Mouse (Mus musculus) liver, embryonic 11.5 days (tissue): ENCODE results near the gene Rsrc2. TPM values are rescaled to one million over a fixed set of nuclear protein-coding genes. Genes with fewer than 3 reads are reported as not detected.

Source experiments
- ATAC-seq: fragments of 200-750 bp; cut with Nextera tagmentation; replicated peaks from 2 replicates; pipeline ENCODE4 v1.8.0; 2017; ENCODE audit warnings: moderate number of reproducible peaks, mild to moderate bottlenecking, moderate TSS enrichment, moderate library complexity; ENCODE audit not compliant: low FRiP score
- DNase-seq: peaks from one replicate; pipeline ENCODE4 v3.0.0-alpha.2; 2017; ENCODE audit warnings: low spot score
- H3K27ac ChIP-seq: fragments of 300-500 bp; sonication (generic); 2 replicates; pipeline ENCODE4 v1.5.1; 2014; ENCODE audit warnings: mild to moderate bottlenecking, low read depth, low read length, control low read depth
- H3K27me3 ChIP-seq: fragments of 300-500 bp; sonication (generic); replicated peaks from 2 replicates; pipeline ENCODE4 v1.6.1; 2014; ENCODE audit warnings: low read length, mixed read lengths; ENCODE audit not compliant: control insufficient read depth, insufficient read depth
- H3K36me3 ChIP-seq: fragments of 300-500 bp; sonication (generic); 2 replicates; pipeline ENCODE4 v1.6.1; 2014; ENCODE audit warnings: mild to moderate bottlenecking, low read length, moderate library complexity, mixed read lengths; ENCODE audit not compliant: control insufficient read depth, insufficient read depth
- H3K4me1 ChIP-seq: fragments of 300-500 bp; sonication (generic); replicated peaks from 2 replicates; pipeline ENCODE4 v1.6.1; 2014; ENCODE audit warnings: low read length, mixed read lengths; ENCODE audit not compliant: control insufficient read depth, insufficient read depth
- H3K4me2 ChIP-seq: fragments of 300-500 bp; sonication (generic); 2 replicates; pipeline ENCODE4 v1.6.1; 2014; ENCODE audit warnings: mild to moderate bottlenecking, control low read depth, moderate library complexity
- H3K4me3 ChIP-seq: fragments of 300-500 bp; sonication (generic); 2 replicates; pipeline ENCODE4 v1.5.1; 2014; ENCODE audit warnings: low read depth, low read length, control low read depth
- H3K9ac ChIP-seq: fragments of 300-500 bp; sonication (generic); 2 replicates; pipeline ENCODE4 v1.6.1; 2014; ENCODE audit warnings: low read depth, low read length, control low read depth
- H3K9me3 ChIP-seq: fragments of 300-500 bp; sonication (generic); 2 replicates; pipeline ENCODE4 v1.6.1; 2016; ENCODE audit warnings: low read length, inconsistent platforms, mixed read lengths; ENCODE audit not compliant: control insufficient read depth
- WGBS: fragments of 180-500 bp; shearing (Covaris S2); extraction: QIAGEN DNeasy Blood & Tissue Kit; methylation state at CpG from one replicate; pipeline ENCODE4 v1.1.7; 2014; 5-methylcytosine and 5-hydroxymethylcytosine counted together
- polyA plus RNA-seq: library from polyadenylated mRNA; unstranded; fragments of >200 nt; fragmentation: Nextera tagmentation; extraction: Ambion mirVana; gene quantifications from 2 replicates; pipeline ENCODE4 v1.2.1, GENCODE M21; 2014

The Rsrc2 gene
- polyA plus RNA-seq, 1 experiment from 2014 or later = 109 TPM

DNA sequence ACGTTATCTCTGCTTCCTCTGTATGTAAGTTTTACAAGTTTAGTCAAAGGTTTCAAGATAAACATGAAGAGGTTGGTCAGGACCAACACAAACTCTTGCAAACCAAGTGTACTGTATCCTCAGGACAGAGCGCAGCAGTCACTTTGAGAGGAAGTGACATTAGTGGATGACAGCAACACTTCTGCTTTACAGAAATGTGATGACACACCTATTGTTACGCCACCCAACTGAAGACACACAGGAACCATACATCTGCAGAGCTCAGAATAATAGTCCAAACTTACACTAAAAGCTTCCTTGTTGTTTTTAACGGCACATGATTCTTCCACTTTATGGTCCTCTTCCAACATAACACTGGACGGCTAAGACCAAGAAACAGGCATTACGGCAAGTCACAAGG lies 35.4 kb downstream of the Rsrc2 start:
- DNase-seq = no peak
- WGBS = 89% methylated on average over 6 of the region's 6 CpGs

DNA sequence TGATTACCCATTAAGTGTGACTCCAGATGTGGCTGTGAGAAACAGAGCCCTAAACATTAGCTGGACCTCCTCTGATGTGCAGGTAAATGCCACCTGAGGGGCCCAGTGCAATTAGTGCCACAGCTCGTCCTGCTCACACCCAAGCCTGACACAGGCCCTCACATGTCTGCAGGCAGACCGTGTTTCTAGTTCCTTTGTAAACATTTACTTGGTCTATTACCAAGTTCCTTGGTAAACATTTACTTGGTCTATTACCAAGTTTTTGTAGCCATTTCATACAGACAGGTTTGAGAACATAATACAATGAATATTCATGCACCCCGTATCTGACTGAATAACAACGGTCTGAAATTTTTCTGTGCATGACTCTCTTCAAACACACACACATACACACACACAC lies 39.6 kb downstream of the Rsrc2 start:
- no peak overlapping the region for H3K27ac ChIP-seq
- no peaks in the 10 kb centered on the region for H3K9me3 ChIP-seq
- H3K4me2 ChIP-seq = no peak overlapping the region
- peaks cover 67% of the 10 kb centered on the region for H3K36me3 ChIP-seq
- no peak for ATAC-seq
- DNase-seq = no peak
- H3K27me3 ChIP-seq = no peaks in the 10 kb centered on the region
- H3K4me3 ChIP-seq = no peak overlapping the region
- no peak overlapping the region for H3K9ac ChIP-seq
- WGBS = 87% methylated on average over 4 of the region's 4 CpGs
- H3K4me1 ChIP-seq = no peaks in the 10 kb centered on the region

More for the DNA sequence above, 35.4 kb downstream of the Rsrc2 start:
- no peaks in the 10 kb centered on the region for H3K9me3 ChIP-seq
- H3K36me3 ChIP-seq = peaks cover 49% of the 10 kb centered on the region
- no peak for ATAC-seq
- H3K27me3 ChIP-seq = no peaks in the 10 kb centered on the region
- H3K27ac ChIP-seq = no peak overlapping the region
- H3K4me2 ChIP-seq = no peak overlapping the region
- no peak overlapping the region for H3K4me3 ChIP-seq
- peaks cover 7% of the 10 kb centered on the region for H3K4me1 ChIP-seq
- H3K9ac ChIP-seq = no peak overlapping the region

- ATAC-seq (no peak), DNase-seq (no peak)
- no peak overlapping the region for H3K9ac ChIP-seq
- H3K9me3 ChIP-seq = no peaks in the 10 kb centered on the region
- no peak overlapping the region for H3K4me3 ChIP-seq
- no peak overlapping the region for H3K27ac ChIP-seq
- no peaks in the 10 kb centered on the region for H3K27me3 ChIP-seq
- no peaks in the 10 kb centered on the region for H3K4me1 ChIP-seq
- 92% methylated on average over 12 of the region's 12 CpGs for WGBS
- no peak overlapping the region for H3K4me2 ChIP-seq
- peaks cover 65% of the 10 kb centered on the region for H3K36me3 ChIP-seq
These were observed 40.6 kb downstream of the Rsrc2 start for GRCm38 (mm10) chr5:123708598-123708997.

- ATAC-seq (no peak), DNase-seq (no peak)
- no peaks in the 10 kb centered on the region for H3K27me3 ChIP-seq
- H3K9me3 ChIP-seq = no peaks in the 10 kb centered on the region
- H3K9ac ChIP-seq = no peak overlapping the region
- no peak overlapping the region for H3K27ac ChIP-seq
- H3K4me1 ChIP-seq = no peaks in the 10 kb centered on the region
- no peak overlapping the region for H3K4me3 ChIP-seq
- WGBS = 78% methylated on average over 11 of the region's 11 CpGs
- peaks cover 39% of the 10 kb centered on the region for H3K36me3 ChIP-seq
- H3K4me2 ChIP-seq = no peak overlapping the region
These were observed 48.6 kb downstream of the Rsrc2 start for GRCm38 (mm10) chr5:123700625-123701024.

- no peaks in the 10 kb centered on the region for H3K9me3 ChIP-seq
- DNase-seq (peak; percentile 59), ATAC-seq (0 out of 2 replicates have a peak, but pooled peaks have one; percentile 56)
- H3K4me2 ChIP-seq = no peak overlapping the region
- no peak overlapping the region for H3K27ac ChIP-seq
- no peak overlapping the region for H3K9ac ChIP-seq
- no peaks in the 10 kb centered on the region for H3K4me1 ChIP-seq
- no peak overlapping the region for H3K4me3 ChIP-seq
- peaks cover 37% of the 10 kb centered on the region for H3K36me3 ChIP-seq
- no peaks in the 10 kb centered on the region for H3K27me3 ChIP-seq
- WGBS = 44% methylated on average over 3 of the region's 3 CpGs
These were observed 50.0 kb downstream of the Rsrc2 start for GRCm38 (mm10) chr5:123699198-123699597.

DNA sequence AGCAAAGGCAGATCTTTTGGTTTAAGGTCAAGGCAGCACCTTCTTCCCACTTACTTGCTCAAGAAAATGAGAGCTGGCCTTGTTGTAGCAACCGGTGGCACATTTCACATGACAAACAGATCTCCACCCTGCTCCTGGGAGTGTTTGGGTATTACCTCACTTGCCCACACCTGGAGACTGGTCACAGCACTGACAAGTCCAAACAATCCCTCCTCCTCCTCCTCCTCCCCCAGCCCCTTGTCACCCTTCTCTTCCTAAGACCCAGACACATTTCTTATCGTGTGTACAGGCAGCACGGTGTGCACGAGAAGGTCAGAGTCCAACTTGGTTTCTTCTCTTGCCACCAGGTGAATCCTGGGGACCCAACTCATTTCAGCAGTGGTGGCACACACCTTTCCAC lies 52.3 kb downstream of the Rsrc2 start:
- Histone ChIP-seq H3K9me3 (no peaks in the 10 kb centered on the region), H3K36me3 (peaks cover 18% of the 10 kb centered on the region), H3K4me2 (no peak overlapping the region), H3K27ac (no peak overlapping the region), H3K27me3 (no peaks in the 10 kb centered on the region), H3K9ac (no peak overlapping the region), H3K4me3 (no peak overlapping the region), H3K4me1 (no peaks in the 10 kb centered on the region)
- 68% methylated on average over 4 of the region's 4 CpGs for WGBS
- ATAC-seq (no peak), DNase-seq (no peak)

DNA sequence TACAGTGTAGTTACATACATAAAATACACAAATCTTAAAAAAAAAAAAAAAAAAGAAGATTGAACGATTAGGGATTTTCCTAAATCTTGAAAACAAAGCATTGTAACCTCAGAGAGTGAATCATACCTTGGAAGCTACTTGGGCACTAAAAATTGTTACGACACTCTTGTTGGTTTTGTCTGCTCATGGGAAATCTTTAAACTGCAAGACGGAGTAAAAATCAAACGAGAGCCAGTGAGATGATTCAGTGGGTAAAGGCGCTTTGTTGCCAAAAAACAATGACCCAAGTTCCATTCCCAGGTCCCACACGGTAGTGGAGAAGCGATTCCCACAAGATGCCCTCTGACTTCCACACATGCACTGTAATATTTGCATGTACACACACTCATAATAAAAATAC lies 53.0 kb downstream of the Rsrc2 start:
- no peak for ATAC-seq
- Histone ChIP-seq H3K4me2 (no peak overlapping the region), H3K27me3 (no peaks in the 10 kb centered on the region), H3K4me3 (no peak overlapping the region), H3K36me3 (peaks cover 17% of the 10 kb centered on the region), H3K4me1 (no peaks in the 10 kb centered on the region), H3K9me3 (no peaks in the 10 kb centered on the region), H3K27ac (no peak overlapping the region), H3K9ac (no peak overlapping the region)
- WGBS = 89% methylated on average over 7 of the region's 7 CpGs
- DNase-seq = no peak

DNA sequence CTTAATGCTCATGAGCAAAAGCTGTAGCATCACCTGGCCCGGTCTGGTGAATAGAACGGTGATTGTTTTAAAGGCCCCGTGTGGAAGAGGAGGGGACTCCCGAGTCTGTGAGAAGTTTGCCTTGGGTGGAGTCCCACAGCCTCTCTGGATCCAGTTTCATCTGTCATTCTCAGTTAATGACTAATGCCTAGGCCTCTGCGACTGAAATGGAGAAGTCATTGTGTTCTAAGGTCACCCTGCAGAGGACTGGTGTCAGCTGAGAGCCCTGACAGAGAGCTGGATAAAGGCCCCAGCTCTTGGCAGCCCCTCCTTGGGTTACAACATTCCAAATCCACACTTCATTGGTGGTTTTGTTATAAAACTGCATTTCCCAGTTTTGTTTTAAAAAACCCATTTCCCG lies 54.7 kb downstream of the Rsrc2 start:
- H3K4me1 ChIP-seq = no peaks in the 10 kb centered on the region
- WGBS = 64% methylated on average over 6 of the region's 6 CpGs
- DNase-seq (no peak), ATAC-seq (no peak)
- no peak overlapping the region for H3K4me2 ChIP-seq
- H3K36me3 ChIP-seq = peaks cover 5% of the 10 kb centered on the region; the same call in 1 of the 2 replicates
- H3K9ac ChIP-seq = no peak overlapping the region
- no peaks in the 10 kb centered on the region for H3K27me3 ChIP-seq
- H3K4me3 ChIP-seq = no peak overlapping the region
- no peak overlapping the region for H3K27ac ChIP-seq
- no peaks in the 10 kb centered on the region for H3K9me3 ChIP-seq

- Histone ChIP-seq H3K4me1 (peaks cover 17% of the 10 kb centered on the region), H3K36me3 (no peaks in the 10 kb centered on the region), H3K9me3 (no peaks in the 10 kb centered on the region), H3K4me2 (peak within 1 kb of the TSS; percentile 76), H3K27me3 (no peaks in the 10 kb centered on the region), H3K27ac (peak within 1 kb of the TSS; percentile 81), H3K4me3 (peak within 1 kb of the TSS; percentile 95), H3K9ac (peak within 1 kb of the TSS; percentile 97)
- ATAC-seq = peak; percentile 64
- DNase-seq = no peak
- WGBS = 2% methylated on average over 47 of the region's 64 CpGs
These were observed 64.7 kb downstream of the Rsrc2 start, which contains the start of gene Clip1 for GRCm38 (mm10) chr5:123684221-123685144. Gene Clip1, minus strand, starts transcription at chr5:123684618.
